Mouse (Mus musculus) macrophage (primary cell): ENCODE data around the gene Lfng. TPM values are rescaled to one million over a fixed set of nuclear protein-coding genes. Genes with fewer than 3 reads are reported as not detected.

Source experiments
- H3K27ac ChIP-seq: fragments of 350-480 bp; formaldehyde crosslinking; 2 replicates; pipeline ENCODE4 v1.9.0; 2021
- H3K36me3 ChIP-seq: fragments of 350-480 bp; formaldehyde crosslinking; 2 replicates; pipeline ENCODE4 v1.9.0; 2021; ENCODE audit errors: inconsistent target
- H3K4me3 ChIP-seq: fragments of 350-480 bp; formaldehyde crosslinking; 2 replicates; pipeline ENCODE4 v1.9.0; 2021; ENCODE audit errors: inconsistent target
- H3K79me2 ChIP-seq: fragments of 350-480 bp; formaldehyde crosslinking; 2 replicates; pipeline ENCODE4 v1.9.0; 2021; ENCODE audit errors: inconsistent target
- WGBS: methylation state at CpG from one replicate; pipeline ENCODE4 v1.1.7; 2026; ENCODE audit warnings: inconsistent platforms; ENCODE audit not compliant: missing documents; 5-methylcytosine and 5-hydroxymethylcytosine counted together
- polyA plus RNA-seq: library from polyadenylated mRNA; stranded (reverse); fragments of 250-400 nt; gene quantifications from 3 replicates; pipeline ENCODE4 v1.2.4, GENCODE M21; 2018; ENCODE audit warnings: inconsistent platforms

The Lfng gene
- polyA plus RNA-seq, 1 experiment from 2014 or later = 33.7 TPM

- Histone ChIP-seq H3K79me2 (no peaks in the 10 kb centered on the region), H3K27ac (no peak overlapping the region), H3K4me3 (no peak overlapping the region), H3K36me3 (no peaks in the 10 kb centered on the region)
- WGBS = 49% methylated on average over 16 of the region's 17 CpGs
Measured at GRCm38 (mm10) chr5:140662741-140663592, 55.8 kb downstream of the Lfng start.

- WGBS = 34% methylated on average over 6 of the region's 7 CpGs
- H3K27ac ChIP-seq = no peak overlapping the region
Measured at GRCm38 (mm10) chr5:140663621-140664180, 56.6 kb downstream of the Lfng start.

More at GRCm38 (mm10) chr5:140663621-140664180, 56.6 kb downstream of the Lfng start:
- peaks cover 1% of the 10 kb centered on the region; the same call in 1 of the 2 replicates for H3K36me3 ChIP-seq
- H3K79me2 ChIP-seq = no peaks in the 10 kb centered on the region
- no peak overlapping the region for H3K4me3 ChIP-seq

Other genes with a start within 250 kb of the Lfng start
- gene Snx8, start 218.1 kb upstream of the Lfng start, polyA plus RNA-seq = 71.9 to 180 TPM (median 142 TPM) in 3 replicates
- gene Eif3b, start 188.0 kb upstream of the Lfng start, polyA plus RNA-seq = 108 to 268 TPM (median 204 TPM) in 3 replicates
- not detected in 3 replicates for gene Gm4869, start 161.7 kb upstream of the Lfng start, polyA plus RNA-seq
- 34.3 to 56.4 TPM (median 38.4 TPM) in 3 replicates for gene Chst12, start 101.8 kb upstream of the Lfng start, polyA plus RNA-seq
- gene Grifin, start 42.2 kb upstream of the Lfng start, polyA plus RNA-seq = not detected in 3 replicates
- gene Ttyh3, start 41.7 kb downstream of the Lfng start, polyA plus RNA-seq = 40.4 to 80.7 TPM (median 48.0 TPM) in 3 replicates
- 11.4 to 17.2 TPM (median 12.2 TPM) in 3 replicates for gene Iqce, start 95.1 kb downstream of the Lfng start, polyA plus RNA-seq
- gene Brat1, start 97.7 kb downstream of the Lfng start, polyA plus RNA-seq = 5.1 to 13.0 TPM (median 10.3 TPM) in 3 replicates
- 10.9 to 24.7 TPM (median 13.4 TPM) in 3 replicates for gene Amz1, start 116.8 kb downstream of the Lfng start, polyA plus RNA-seq
- 97.9 to 155 TPM (median 121 TPM) in 3 replicates for gene Gna12, start 223.1 kb downstream of the Lfng start, polyA plus RNA-seq